Mouse (Mus musculus): ENCODE measurements around the gene Itga7.
"Not testable (repeated sequence)": the region's sequence is repeated elsewhere in the genome, so short reads cannot be mapped to it uniquely, and the experiment has no call there.

The Itga7 gene

DNA sequence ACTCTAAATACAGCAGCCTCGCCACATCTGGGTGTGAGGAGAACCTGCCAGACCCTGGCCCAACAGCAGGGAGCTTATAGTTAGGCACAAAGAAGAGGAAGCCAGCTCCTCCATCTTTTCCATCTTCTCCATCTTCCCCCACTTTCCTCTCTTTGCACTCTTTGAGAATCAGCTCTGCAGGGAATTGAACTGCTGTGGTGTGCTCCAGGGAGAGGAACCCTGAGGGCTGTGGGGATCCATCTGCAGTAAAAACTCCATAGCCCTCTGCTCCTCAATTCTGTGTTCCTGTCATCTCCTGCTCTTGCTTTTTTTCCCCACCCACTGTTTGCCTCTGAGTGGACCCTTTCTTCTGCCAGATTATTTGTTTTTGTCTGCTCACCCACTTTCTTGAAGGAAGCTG, 55.5 kb downstream of the Itga7 start, which contains the start of gene Olfr9:
Gene Olfr9, plus strand, starts transcription at position 301 of the 400 bp plus-strand sequence.
- not testable (repeated sequence) for DNase-seq (ENCODE audit: low spot score)

DNA sequence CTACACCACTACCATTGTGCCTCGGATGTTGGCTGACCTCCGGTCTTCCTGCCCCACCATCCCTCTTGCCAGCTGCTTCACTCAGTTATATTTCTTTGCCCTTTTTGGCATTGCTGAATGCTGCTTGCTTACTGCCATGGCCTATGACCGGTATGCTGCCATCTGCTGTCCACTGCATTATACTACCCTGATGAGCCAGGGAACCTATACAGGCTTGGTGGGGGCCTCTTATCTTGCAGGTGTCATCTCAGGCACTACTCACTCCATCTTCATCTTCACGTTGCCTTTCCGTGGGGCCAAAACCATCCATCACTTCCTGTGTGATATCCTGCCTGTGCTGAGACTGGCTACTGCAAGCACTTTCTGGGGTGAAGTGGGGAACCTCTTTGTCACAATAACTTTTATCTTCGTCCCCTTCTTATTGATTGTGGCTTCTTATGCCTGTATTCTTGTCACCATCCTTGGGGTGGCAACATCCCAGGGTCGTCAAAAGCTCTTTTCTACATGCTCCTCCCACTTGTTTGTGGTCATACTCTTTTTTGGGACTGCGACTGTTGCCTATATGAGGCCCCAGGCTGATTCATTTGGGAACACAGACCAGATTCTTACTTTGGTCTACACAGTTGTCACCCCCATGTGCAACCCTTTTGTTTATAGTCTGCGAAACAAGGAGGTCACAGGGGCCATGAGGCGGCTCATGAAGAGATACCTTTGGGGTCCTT, 56.7 kb downstream of the Itga7 start:
- not testable (repeated sequence) for DNase-seq (ENCODE audit: low spot score)

DNA sequence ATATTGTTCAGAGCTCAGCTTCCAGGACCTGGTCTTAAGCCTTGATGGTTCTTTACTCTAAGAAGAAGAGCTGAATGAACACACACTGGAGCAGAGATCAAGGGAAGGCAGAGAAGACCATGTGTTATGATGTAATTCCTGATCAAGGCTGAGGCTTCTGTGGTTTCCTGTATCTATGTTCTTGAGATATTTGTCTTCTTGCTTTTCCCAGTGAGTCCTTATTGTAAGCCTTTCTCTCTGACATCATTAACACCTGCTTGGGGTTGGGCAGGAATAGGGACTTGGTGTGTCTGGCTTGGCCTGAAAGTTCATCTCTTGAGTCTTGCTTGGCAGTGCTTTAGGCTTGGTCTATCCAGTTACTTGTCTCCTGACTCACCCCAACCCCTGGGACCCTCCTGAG, 57.4 kb downstream of the Itga7 start:
- no peak for DNase-seq (ENCODE audit: low spot score)

DNA sequence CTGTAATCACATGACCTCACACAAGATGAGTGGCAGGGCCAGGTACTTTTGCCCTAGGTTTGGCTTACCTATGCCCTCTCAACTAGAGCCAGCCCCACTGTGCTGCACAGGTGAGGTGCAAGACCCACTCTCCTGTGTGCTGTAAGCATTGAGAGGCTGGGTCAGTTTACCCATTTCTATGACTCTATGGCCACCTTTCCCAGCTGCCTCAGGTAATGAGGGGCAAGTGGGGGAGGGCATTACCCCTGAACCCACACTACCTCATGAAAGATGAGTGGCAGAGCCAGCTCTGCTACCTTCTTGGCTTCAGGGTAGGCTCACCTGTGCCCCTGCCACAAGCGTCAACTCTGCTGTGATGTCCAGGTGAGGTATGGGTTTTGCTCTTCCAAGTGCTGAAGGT, 62.2 kb downstream of the Itga7 start:
- DNase-seq (ENCODE audit: low spot score), result no peak

DNA sequence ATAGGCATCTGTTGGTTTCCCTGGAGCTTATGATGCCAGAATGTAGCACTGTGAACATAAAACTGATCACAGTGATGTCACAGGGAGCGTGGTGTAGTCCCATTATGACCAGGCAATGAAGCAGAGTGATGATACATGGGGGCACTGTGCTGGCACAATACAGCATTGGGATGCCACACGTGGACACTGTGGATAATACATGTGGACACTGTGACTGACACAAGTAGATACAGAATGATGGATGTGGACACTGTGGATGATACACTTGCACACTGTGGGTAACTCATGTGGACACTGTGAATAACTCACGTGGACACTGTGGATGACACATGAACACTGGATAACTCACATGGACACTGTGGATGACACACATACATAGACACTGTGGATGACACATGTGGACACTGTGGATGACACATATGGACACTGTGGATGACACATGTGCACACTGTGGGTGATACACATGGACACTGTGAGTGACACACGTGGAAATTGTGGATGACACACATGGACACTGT, 63.0 kb downstream of the Itga7 start:
- no peak for DNase-seq (ENCODE audit: low spot score)

DNA sequence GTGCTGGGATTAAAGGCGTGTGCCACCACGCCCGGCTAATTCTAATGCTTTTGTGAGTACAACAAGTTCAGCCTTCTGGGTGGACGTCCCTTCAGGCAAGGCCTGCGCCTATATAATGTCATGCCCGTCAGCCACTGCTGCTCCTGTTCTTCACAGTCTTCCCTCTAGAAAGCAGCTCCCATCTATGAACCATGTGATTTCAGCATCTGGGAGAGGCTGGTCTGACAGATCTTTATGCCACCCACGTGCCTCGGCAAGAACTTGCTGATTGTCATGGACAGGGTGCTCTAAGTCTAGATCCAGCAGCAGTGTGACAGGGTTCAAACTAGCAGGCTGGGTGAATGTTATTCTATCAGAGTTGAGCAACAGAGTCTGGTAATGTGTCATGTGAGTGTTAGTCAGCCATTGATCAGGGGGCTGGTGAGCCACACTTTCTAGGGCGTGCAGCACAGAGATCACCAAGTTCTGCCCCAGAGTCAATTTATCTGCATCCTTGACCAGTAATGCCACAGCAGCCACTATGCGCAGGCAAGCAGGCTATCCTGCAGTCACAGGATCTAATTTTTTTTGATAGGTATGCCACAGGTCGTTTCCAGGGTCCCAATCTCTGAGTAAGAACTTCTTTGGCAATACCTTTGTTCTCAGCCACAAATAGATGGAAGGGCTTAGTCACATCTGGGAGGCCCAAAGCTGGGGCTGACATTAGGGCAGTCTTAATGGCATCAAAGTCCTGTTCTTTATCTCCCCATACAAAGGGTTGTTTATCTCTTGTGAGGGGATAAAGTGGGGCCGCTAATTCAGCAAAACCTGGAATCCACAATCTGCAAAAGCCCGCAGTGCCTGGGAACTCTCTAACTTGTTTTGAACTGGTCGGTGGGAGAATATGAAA, 70.7 kb downstream of the Itga7 start:
- no peak for DNase-seq (ENCODE audit: low spot score)
